Mouse (Mus musculus) neural tube, embryonic 11.5 days (tissue): ENCODE measurements around the gene Tnfrsf11a. TPM values are rescaled to one million over a fixed set of nuclear protein-coding genes. Genes with fewer than 3 reads are reported as not detected.

Experiments
- ATAC-seq: fragments of 200-750 bp; cut with Nextera tagmentation; 2 replicates; pipeline ENCODE4 v1.8.0; 2017; ENCODE audit warnings: moderate number of reproducible peaks, mild to moderate bottlenecking, moderate TSS enrichment, moderate library complexity; ENCODE audit not compliant: insufficient read depth, low FRiP score, low TSS enrichment
- DNase-seq: peaks from one replicate; pipeline ENCODE4 v3.0.0-alpha.2; 2015; ENCODE audit warnings: low spot score
- H3K27ac ChIP-seq: fragments of 300-500 bp; sonication (generic); 2 replicates; pipeline ENCODE4 v1.5.1; 2014; ENCODE audit warnings: low read depth, mild to moderate bottlenecking, low read length
- H3K27me3 ChIP-seq: fragments of 300-500 bp; sonication (generic); 2 replicates; pipeline ENCODE4 v1.6.1; 2014; ENCODE audit warnings: mild to moderate bottlenecking, low read length, mixed read lengths; ENCODE audit not compliant: control insufficient read depth, insufficient read depth
- H3K36me3 ChIP-seq: fragments of 300-500 bp; sonication (generic); 2 replicates; pipeline ENCODE4 v1.6.1; 2014; ENCODE audit warnings: mild to moderate bottlenecking, low read length, moderate library complexity, mixed read lengths; ENCODE audit not compliant: control insufficient read depth, insufficient read depth
- H3K4me1 ChIP-seq: fragments of 300-500 bp; sonication (generic); 2 replicates; pipeline ENCODE4 v1.6.1; 2014; ENCODE audit warnings: low read length, mixed read lengths; ENCODE audit not compliant: control insufficient read depth, insufficient read depth
- H3K4me2 ChIP-seq: fragments of 300-500 bp; sonication (generic); 2 replicates; pipeline ENCODE4 v1.6.1; 2014; ENCODE audit warnings: low read depth, mild to moderate bottlenecking, moderate library complexity
- H3K4me3 ChIP-seq: fragments of 300-500 bp; sonication (generic); 2 replicates; pipeline ENCODE4 v1.5.1; 2014; ENCODE audit warnings: low read depth, low read length
- H3K9ac ChIP-seq: fragments of 300-500 bp; sonication (generic); 2 replicates; pipeline ENCODE4 v1.6.1; 2014; ENCODE audit warnings: mild to moderate bottlenecking, low read length
- H3K9me3 ChIP-seq: fragments of 300-500 bp; sonication (generic); 2 replicates; pipeline ENCODE4 v1.6.1; 2016; ENCODE audit warnings: low read length; ENCODE audit not compliant: control insufficient read depth
- WGBS: fragments of 180-500 bp; shearing (Covaris S2); extraction: QIAGEN DNeasy Blood & Tissue Kit; methylation state at CpG from one replicate; pipeline ENCODE4 v1.1.7; 2014; 5-methylcytosine and 5-hydroxymethylcytosine counted together
- polyA plus RNA-seq: library from polyadenylated mRNA; unstranded; fragments of >200 nt; fragmentation: Nextera tagmentation; extraction: Ambion mirVana; gene quantifications from 2 replicates; pipeline ENCODE4 v1.2.1, GENCODE M21; 2014

The Tnfrsf11a gene
- polyA plus RNA-seq, 1 experiment from 2014 or later = 0.73 TPM

- Histone ChIP-seq H3K4me3 (no peak overlapping the region), H3K27me3 (no peaks in the 10 kb centered on the region), H3K36me3 (no peaks in the 10 kb centered on the region), H3K27ac (no peak overlapping the region), H3K4me2 (no peak overlapping the region), H3K4me1 (no peaks in the 10 kb centered on the region), H3K9ac (no peak overlapping the region), H3K9me3 (no peaks in the 10 kb centered on the region)
- DNase-seq (no peak), ATAC-seq (no peak)
- WGBS = 50% methylated on average over 14 of the region's 14 CpGs
Observed at GRCm38 (mm10) chr1:105814402-105815270, 34.1 kb downstream of the Tnfrsf11a start.

GRCm38 (mm10) chr1:105815310-105815709, 34.8 kb downstream of the Tnfrsf11a start:
- Histone ChIP-seq H3K36me3 (no peaks in the 10 kb centered on the region), H3K9ac (no peak overlapping the region), H3K4me1 (no peaks in the 10 kb centered on the region), H3K9me3 (no peaks in the 10 kb centered on the region), H3K4me3 (no peak overlapping the region), H3K27me3 (no peaks in the 10 kb centered on the region), H3K4me2 (no peak overlapping the region), H3K27ac (no peak overlapping the region)
- 68% methylated on average over 2 of the region's 2 CpGs for WGBS
- no peak for ATAC-seq
- DNase-seq = no peak

- DNase-seq = no peak
- no peaks in the 10 kb centered on the region for H3K27me3 ChIP-seq
- no peaks in the 10 kb centered on the region for H3K36me3 ChIP-seq
- WGBS = 81% methylated on average over 3 of the region's 3 CpGs
- no peaks in the 10 kb centered on the region for H3K4me1 ChIP-seq
- H3K27ac ChIP-seq = no peak overlapping the region
- no peak overlapping the region for H3K4me3 ChIP-seq
- no peaks in the 10 kb centered on the region for H3K9me3 ChIP-seq
- ATAC-seq = no peak
- H3K4me2 ChIP-seq = no peak overlapping the region
- no peak overlapping the region for H3K9ac ChIP-seq
Observed at GRCm38 (mm10) chr1:105815736-105816135, 35.2 kb downstream of the Tnfrsf11a start.

DNA sequence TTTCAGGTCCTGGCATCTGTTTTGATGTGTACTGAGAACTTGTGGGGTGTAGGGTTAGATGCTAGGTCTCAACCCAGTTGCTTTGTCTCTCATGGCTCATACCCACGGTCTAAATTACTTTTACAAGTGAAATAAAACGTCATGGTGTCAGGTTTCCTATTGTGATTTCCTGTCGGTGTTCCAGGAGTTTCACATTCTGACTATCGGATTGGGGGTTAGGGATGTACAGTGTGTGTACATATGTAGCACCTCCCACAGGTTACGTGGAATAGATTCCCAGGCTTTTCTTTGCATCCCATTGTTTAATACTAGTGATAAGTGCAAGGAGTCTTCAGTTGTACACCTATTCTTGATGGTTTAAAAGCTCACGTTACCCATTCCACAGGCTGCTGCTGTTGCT, 38.5 kb downstream of the Tnfrsf11a start:
- WGBS = 40% methylated on average over 6 of the region's 6 CpGs
- H3K4me1 ChIP-seq = no peaks in the 10 kb centered on the region
- no peaks in the 10 kb centered on the region for H3K9me3 ChIP-seq
- no peak for ATAC-seq
- H3K36me3 ChIP-seq = no peaks in the 10 kb centered on the region
- no peak for DNase-seq
- H3K4me2 ChIP-seq = no peak overlapping the region
- no peak overlapping the region for H3K4me3 ChIP-seq
- no peak overlapping the region for H3K27ac ChIP-seq
- H3K27me3 ChIP-seq = no peaks in the 10 kb centered on the region
- no peak overlapping the region for H3K9ac ChIP-seq

DNA sequence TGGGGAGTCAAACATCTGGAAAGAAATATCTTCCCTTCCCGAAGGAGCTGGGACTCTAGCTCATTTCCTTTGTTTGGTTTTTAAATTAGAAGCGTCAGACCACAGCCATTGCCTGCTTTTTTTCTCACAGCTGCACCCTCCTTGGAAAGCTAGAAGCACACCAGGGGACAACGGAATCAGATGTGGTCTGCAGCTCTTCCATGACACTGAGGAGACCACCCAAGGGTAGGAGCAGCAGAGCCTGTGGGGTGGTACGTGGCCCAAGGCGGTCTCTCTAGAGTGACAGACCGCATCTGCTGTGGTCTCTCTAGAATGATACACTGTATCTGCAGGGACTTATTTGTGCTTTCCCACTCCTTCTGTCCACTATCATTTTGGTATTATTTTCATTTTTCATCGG, 39.2 kb downstream of the Tnfrsf11a start:
- WGBS = 56% methylated on average over 7 of the region's 7 CpGs
- no peak overlapping the region for H3K4me3 ChIP-seq
- no peak for ATAC-seq
- no peaks in the 10 kb centered on the region for H3K36me3 ChIP-seq
- DNase-seq = no peak
- H3K27ac ChIP-seq = no peak overlapping the region
- H3K4me2 ChIP-seq = no peak overlapping the region
- no peak overlapping the region for H3K9ac ChIP-seq
- H3K9me3 ChIP-seq = no peaks in the 10 kb centered on the region
- H3K4me1 ChIP-seq = no peaks in the 10 kb centered on the region
- H3K27me3 ChIP-seq = no peaks in the 10 kb centered on the region

GRCm38 (mm10) chr1:105824356-105824755, 43.8 kb downstream of the Tnfrsf11a start:
- H3K9me3 ChIP-seq = no peaks in the 10 kb centered on the region
- no peak for ATAC-seq
- H3K4me2 ChIP-seq = no peak overlapping the region
- no peak for DNase-seq
- H3K27ac ChIP-seq = no peak overlapping the region
- no peaks in the 10 kb centered on the region for H3K36me3 ChIP-seq
- no peak overlapping the region for H3K4me3 ChIP-seq
- no peaks in the 10 kb centered on the region for H3K27me3 ChIP-seq
- H3K9ac ChIP-seq = no peak overlapping the region
- 95% methylated on average over 4 of the region's 4 CpGs for WGBS
- no peaks in the 10 kb centered on the region for H3K4me1 ChIP-seq

DNA sequence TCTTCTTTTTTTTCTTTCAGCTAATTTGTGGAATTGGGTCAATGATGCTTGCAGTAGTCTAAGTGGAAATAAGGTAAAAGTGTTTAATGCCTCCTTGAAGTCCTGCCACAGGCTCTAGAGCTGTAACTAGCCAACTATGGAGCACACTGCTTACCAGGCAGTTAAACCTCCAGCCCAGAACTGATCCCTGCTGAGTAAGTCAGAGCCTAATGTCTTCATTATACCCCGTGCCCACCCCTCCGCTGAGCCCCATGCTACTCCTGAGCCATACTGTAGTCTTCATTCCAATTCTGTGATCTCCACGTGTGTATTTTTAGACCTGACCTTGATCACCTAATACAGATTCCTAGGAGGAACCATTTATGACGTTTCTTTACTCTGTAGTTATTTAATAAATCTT, 44.5 kb downstream of the Tnfrsf11a start:
- WGBS = 77% methylated on average over 4 of the region's 4 CpGs
- H3K4me2 ChIP-seq = no peak overlapping the region
- H3K27me3 ChIP-seq = no peaks in the 10 kb centered on the region
- no peak for ATAC-seq
- H3K9me3 ChIP-seq = no peaks in the 10 kb centered on the region
- no peak overlapping the region for H3K9ac ChIP-seq
- no peaks in the 10 kb centered on the region for H3K4me1 ChIP-seq
- no peaks in the 10 kb centered on the region for H3K36me3 ChIP-seq
- H3K4me3 ChIP-seq = no peak overlapping the region
- no peak overlapping the region for H3K27ac ChIP-seq
- DNase-seq = no peak

GRCm38 (mm10) chr1:105827374-105827773, 46.9 kb downstream of the Tnfrsf11a start:
- no peak overlapping the region for H3K9ac ChIP-seq
- no peak overlapping the region for H3K27ac ChIP-seq
- DNase-seq (no peak), ATAC-seq (no peak)
- whole genome bisulfite sequencing = 85% methylated on average over 7 of the region's 7 CpGs
- no peak overlapping the region for H3K4me3 ChIP-seq
- no peak overlapping the region for H3K4me2 ChIP-seq
- H3K4me1 ChIP-seq = no peaks in the 10 kb centered on the region
- H3K9me3 ChIP-seq = no peaks in the 10 kb centered on the region
- no peaks in the 10 kb centered on the region for H3K36me3 ChIP-seq
- H3K27me3 ChIP-seq = no peaks in the 10 kb centered on the region

- H3K27ac ChIP-seq = no peak overlapping the region
- no peak for ATAC-seq
- no peak overlapping the region for H3K4me2 ChIP-seq
- 91% methylated on average over 8 of the region's 8 CpGs for WGBS
- no peak overlapping the region for H3K4me3 ChIP-seq
- no peaks in the 10 kb centered on the region for H3K27me3 ChIP-seq
- H3K9me3 ChIP-seq = no peaks in the 10 kb centered on the region
- no peaks in the 10 kb centered on the region for H3K36me3 ChIP-seq
- H3K4me1 ChIP-seq = no peaks in the 10 kb centered on the region
- H3K9ac ChIP-seq = no peak overlapping the region
- DNase-seq = no peak
Observed at GRCm38 (mm10) chr1:105827786-105828345, 47.3 kb downstream of the Tnfrsf11a start.
